Mouse (Mus musculus): ENCODE measurements around the gene Tescl. TPM values are rescaled to one million over a fixed set of nuclear protein-coding genes. Genes with fewer than 3 reads are reported as not detected.
A peak's percentile ranks its signal among the peaks of the same experiment; 100 is the strongest.

Tescl gene
- polyA plus RNA-seq, 1 experiment from 2014 or later, result not detected

DNA sequence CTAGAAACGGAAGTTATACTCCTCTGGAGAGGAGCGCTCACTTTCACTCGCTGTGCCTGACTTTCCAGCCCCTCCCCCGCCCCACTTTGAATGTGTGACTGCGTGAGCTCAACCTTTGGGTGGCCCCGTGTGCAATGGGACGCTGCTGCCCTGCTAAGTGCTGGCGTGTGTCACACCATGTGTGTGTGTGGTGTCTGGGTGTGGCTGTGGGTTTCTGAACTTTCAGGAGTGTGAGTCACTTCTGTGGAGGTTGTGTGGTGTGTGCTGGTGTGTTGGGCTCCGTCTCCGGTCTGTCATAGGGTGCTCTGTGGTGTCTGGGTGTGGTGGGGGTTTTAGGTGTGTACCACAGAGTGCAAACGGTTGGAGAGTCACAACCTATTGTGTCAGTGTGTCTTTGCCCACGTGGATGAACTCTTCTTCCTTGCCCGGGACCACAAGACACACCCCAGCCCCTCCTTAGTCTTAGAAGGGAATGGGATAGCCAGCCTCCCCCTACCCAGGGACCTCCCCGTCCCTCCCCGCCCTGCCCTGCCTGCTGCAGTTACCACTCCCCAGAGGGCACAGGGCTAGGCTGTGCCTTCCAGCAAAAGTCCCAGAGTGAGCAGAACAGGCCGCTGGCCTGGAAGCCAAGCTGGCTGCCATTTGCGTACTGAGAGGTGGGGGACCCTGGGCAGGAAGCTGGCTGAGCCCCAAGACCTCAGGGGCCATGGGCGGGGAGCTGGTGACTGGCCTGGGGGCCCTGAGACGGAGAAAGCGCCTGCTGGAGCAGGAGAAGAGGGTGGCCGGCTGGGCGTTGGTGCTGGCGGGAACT is 36.2 kb upstream of the Tescl start, which contains the start of gene Kcnn4:
TSS of gene Kcnn4 (plus strand) at position 533 of the 811 bp plus-strand sequence.
- no peaks in the 10 kb centered on the region for H3K36me3 ChIP-seq (ENCODE audit: insufficient read depth)
- 34% methylated on average over 23 of the region's 23 CpGs for WGBS
- no peak for TF ChIP-seq CTCF (IDR thresholded peaks at IDR 0.05; ENCODE audit: low read depth)
- 0 out of 2 replicates have a peak within 1 kb of the TSS, but pooled peaks have one; percentile 20 for H3K4me2 ChIP-seq
- H3K9ac ChIP-seq, result peak within 1 kb of the TSS; percentile 43
- no peaks in the 10 kb centered on the region for H3K27me3 ChIP-seq (ENCODE audit: insufficient read depth, low read length)
- peak within 1 kb of the TSS; percentile 55; the same call in 1 of the 2 replicates for H3K27ac ChIP-seq (ENCODE audit: low read depth)
- peak; percentile 45 for ATAC-seq (ENCODE audit: insufficient read depth)
- DNase-seq, result no peak
- H3K4me1 ChIP-seq (ENCODE audit: insufficient read depth), result peaks cover 3% of the 10 kb centered on the region; the same call in 1 of the 2 replicates
- no peaks in the 10 kb centered on the region for H3K9me3 ChIP-seq (ENCODE audit: low read depth, low read length)
- H3K4me3 ChIP-seq (ENCODE audit: low read depth, low read length), result peak within 1 kb of the TSS; percentile 24; the same call in 1 of the 2 replicates

DNA sequence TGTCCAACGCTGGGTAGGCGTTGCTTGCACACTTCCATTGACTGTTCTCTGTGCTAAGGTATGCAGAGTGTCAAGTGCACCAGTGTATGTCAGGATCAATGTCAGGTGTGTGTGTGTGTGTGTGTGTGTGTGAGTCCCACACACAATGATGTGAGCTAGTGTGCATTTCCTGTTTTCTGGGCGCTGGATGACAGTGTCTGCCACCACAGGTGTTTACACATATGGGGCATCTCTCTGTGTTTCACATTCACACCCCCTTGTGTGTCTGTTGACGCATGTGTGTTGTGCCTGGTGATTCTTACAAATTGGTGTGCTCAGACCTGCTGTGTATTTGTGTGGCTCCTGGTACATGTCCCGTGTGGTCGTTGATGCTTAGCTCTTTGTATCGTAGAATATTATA is 35.2 kb upstream of the Tescl start:
- H3K36me3 ChIP-seq (ENCODE audit: insufficient read depth), result no peaks in the 10 kb centered on the region
- H3K4me2 ChIP-seq, result no peak overlapping the region
- peaks cover 3% of the 10 kb centered on the region; the same call in 1 of the 2 replicates for H3K4me1 ChIP-seq (ENCODE audit: insufficient read depth)
- H3K27me3 ChIP-seq (ENCODE audit: insufficient read depth, low read length), result no peaks in the 10 kb centered on the region
- no peak overlapping the region for H3K27ac ChIP-seq (ENCODE audit: low read depth)
- no peak for DNase-seq
- WGBS, result 84% methylated on average over 7 of the region's 7 CpGs
- TF ChIP-seq CTCF (IDR thresholded peaks at IDR 0.05; ENCODE audit: low read depth), result no peak
- H3K9ac ChIP-seq, result no peak overlapping the region
- H3K9me3 ChIP-seq (ENCODE audit: low read depth, low read length), result no peaks in the 10 kb centered on the region
- no peak overlapping the region for H3K4me3 ChIP-seq (ENCODE audit: low read depth, low read length)
- ATAC-seq (ENCODE audit: insufficient read depth), result no peak

DNA sequence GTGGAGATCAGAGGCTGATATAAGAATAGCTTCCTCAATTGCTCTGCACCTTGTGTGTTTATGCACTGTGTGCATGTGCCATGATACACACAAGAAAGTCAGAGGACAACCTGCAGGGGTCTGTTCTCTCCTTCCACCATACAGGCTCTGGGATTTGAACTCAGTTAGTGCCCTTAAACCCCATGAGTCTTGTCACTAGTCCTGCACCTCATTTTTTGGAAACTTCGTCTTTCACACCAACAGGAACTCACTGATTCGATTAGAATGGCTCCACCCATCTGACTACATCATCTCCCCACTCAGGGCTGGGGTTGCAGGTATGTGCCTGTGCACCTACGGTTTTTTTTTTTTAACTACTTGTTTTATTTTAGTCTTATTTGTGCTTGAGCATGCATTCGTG is 34.5 kb upstream of the Tescl start:
- TF ChIP-seq CTCF (IDR thresholded peaks at IDR 0.05; ENCODE audit: low read depth), result no peak
- H3K27ac ChIP-seq (ENCODE audit: low read depth), result no peak overlapping the region
- no peak for ATAC-seq (ENCODE audit: insufficient read depth)
- no peak overlapping the region for H3K4me3 ChIP-seq (ENCODE audit: low read depth, low read length)
- H3K9ac ChIP-seq, result no peak overlapping the region
- 52% methylated on average over 4 of the region's 4 CpGs for WGBS
- no peak for DNase-seq
- H3K27me3 ChIP-seq (ENCODE audit: insufficient read depth, low read length), result no peaks in the 10 kb centered on the region
- no peaks in the 10 kb centered on the region for H3K9me3 ChIP-seq (ENCODE audit: low read depth, low read length)
- H3K4me2 ChIP-seq, result no peak overlapping the region
- peaks cover 3% of the 10 kb centered on the region; the same call in 1 of the 2 replicates for H3K4me1 ChIP-seq (ENCODE audit: insufficient read depth)
- no peaks in the 10 kb centered on the region for H3K36me3 ChIP-seq (ENCODE audit: insufficient read depth)

DNA sequence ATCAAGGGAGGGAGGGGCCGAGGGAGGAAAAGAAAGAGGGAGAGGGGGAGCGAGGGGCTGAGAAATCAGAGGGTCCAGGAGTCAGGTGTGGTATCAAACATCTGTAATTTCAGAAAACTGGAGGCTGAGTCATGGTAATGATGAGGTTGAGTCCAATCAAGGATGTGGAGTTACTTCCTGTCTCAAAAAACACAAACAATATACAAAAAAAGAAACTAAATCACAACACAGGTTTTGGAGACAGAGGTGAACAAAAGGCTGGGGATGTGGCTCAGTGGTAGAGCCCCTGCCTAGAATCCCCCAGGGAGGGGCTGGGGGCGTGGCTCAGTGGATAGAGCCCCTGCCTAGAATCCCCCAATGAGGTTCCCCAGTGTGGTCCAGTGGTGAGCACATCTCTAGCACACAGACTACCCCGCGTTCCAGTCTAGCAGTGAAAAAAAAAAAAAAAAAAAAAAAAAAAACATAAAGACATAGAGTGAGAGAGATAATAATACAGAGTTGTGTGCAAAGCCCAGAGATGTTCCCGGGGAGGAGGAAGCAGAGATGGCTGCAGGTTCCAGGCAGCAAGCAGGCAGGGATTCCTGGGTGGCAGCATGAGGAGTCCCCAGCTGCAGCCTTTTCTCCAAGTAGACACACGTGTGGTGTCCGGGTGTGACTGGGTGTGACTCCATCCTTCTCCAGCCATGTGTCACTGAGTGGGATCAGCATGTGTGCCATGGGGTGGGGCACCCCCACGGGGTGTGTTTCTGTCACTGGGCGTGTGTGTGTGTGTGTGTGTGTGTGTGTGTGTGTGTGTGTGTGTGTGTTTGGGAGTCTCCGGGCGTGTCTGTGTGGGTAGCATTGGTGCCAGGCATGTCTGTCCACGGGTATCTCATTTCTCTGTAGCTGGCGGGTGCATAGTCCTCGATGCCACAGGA is 33.2 kb upstream of the Tescl start:
- Histone ChIP-seq H3K4me3 (ENCODE audit: low read depth, low read length) (no peak overlapping the region), H3K4me2 (no peak overlapping the region), H3K27me3 (ENCODE audit: insufficient read depth, low read length) (no peaks in the 10 kb centered on the region), H3K4me1 (ENCODE audit: insufficient read depth) (no peaks in the 10 kb centered on the region), H3K9ac (no peak overlapping the region), H3K9me3 (ENCODE audit: low read depth, low read length) (no peaks in the 10 kb centered on the region), H3K36me3 (ENCODE audit: insufficient read depth) (no peaks in the 10 kb centered on the region), H3K27ac (ENCODE audit: low read depth) (no peak overlapping the region)
- DNase-seq (no peak), ATAC-seq (ENCODE audit: insufficient read depth) (no peak)
- whole genome bisulfite sequencing, result 64% methylated on average over 15 of the region's 15 CpGs
- TF ChIP-seq CTCF (IDR thresholded peaks at IDR 0.05; ENCODE audit: low read depth), result no peak

DNA sequence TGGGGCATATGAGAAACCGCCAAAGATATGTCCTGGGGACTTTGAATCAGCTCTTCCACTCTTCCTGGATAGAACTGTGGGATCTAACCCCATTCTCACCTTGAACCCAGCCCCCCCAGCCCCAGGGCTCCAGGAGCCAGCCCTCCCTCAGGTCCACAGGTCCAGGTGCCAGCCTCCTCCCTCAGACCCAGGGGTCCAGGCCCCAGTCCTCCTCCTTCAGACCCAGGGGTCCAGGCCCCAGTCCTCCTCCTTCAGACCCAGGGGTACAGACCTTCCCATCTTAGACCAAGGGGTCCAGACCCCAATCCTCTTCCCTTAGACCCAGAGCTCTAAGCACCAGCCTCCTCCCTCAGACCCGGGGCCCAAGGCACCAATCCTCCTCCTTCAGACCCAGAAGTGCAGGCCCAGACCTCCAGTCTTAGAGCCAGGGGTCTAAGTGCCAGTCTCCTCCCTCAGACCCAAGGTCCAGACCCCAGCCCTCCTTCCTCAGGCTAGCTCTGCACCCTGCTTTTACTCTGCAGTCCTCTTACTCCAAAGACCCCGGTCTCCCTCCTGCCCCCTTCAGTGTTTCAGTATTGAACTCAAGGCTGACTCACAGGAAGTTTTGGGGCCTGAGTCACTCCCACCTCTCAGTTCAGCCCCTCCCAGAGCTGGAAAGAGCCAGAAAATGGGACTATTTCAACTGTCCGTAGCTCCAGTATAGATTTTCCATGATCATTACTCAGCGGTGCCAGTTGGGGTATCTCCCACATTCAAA is 31.7 kb upstream of the Tescl start:
- H3K9ac ChIP-seq, result no peak overlapping the region
- no peak for ATAC-seq (ENCODE audit: insufficient read depth)

DNA sequence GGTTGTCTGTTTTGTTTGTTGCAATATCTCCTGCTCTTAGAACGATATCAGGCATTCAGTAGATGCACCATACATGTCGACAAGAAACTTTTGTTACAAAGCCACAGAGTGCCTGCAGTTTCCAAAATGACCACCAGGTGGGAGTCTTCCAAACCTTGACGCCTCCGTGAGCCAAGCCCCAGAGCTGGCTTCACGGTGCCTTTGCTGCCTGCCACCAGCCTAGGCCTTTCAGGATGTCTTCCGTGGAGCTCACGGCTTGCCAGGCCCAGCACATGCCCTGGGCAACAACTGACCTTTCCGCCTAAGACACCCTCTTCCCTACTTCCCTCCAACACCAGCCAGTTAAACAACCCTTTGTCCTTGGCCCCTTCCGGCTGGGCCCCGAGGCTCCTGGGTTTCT is 31.1 kb upstream of the Tescl start:
- no peaks in the 10 kb centered on the region for H3K27me3 ChIP-seq (ENCODE audit: insufficient read depth, low read length)
- peak; percentile 57; the same call in 1 of the 2 replicates for ATAC-seq (ENCODE audit: insufficient read depth)
- H3K4me2 ChIP-seq, result no peak overlapping the region
- no peak overlapping the region for H3K4me3 ChIP-seq (ENCODE audit: low read depth, low read length)
- 24% methylated on average over 10 of the region's 10 CpGs for WGBS
- peak; percentile 94 for DNase-seq
- H3K9ac ChIP-seq, result no peak overlapping the region
- no peak overlapping the region for H3K27ac ChIP-seq (ENCODE audit: low read depth)
- no peaks in the 10 kb centered on the region for H3K4me1 ChIP-seq (ENCODE audit: insufficient read depth)
- peak; percentile 91 for TF ChIP-seq CTCF (IDR thresholded peaks at IDR 0.05; ENCODE audit: low read depth)
- H3K9me3 ChIP-seq (ENCODE audit: low read depth, low read length), result no peaks in the 10 kb centered on the region
- H3K36me3 ChIP-seq (ENCODE audit: insufficient read depth), result no peaks in the 10 kb centered on the region

More for the DNA sequence above, 31.7 kb upstream of the Tescl start:
- H3K27ac ChIP-seq (ENCODE audit: low read depth), result no peak overlapping the region
- H3K4me2 ChIP-seq, result no peak overlapping the region
- no peaks in the 10 kb centered on the region for H3K36me3 ChIP-seq (ENCODE audit: insufficient read depth)
- no peak for DNase-seq
- 71% methylated on average over 5 of the region's 5 CpGs for WGBS
- H3K27me3 ChIP-seq (ENCODE audit: insufficient read depth, low read length), result no peaks in the 10 kb centered on the region
- no peaks in the 10 kb centered on the region for H3K4me1 ChIP-seq (ENCODE audit: insufficient read depth)
- no peak overlapping the region for H3K4me3 ChIP-seq (ENCODE audit: low read depth, low read length)
- H3K9me3 ChIP-seq (ENCODE audit: low read depth, low read length), result no peaks in the 10 kb centered on the region
- no peak for TF ChIP-seq CTCF (IDR thresholded peaks at IDR 0.05; ENCODE audit: low read depth)

Data from lung, embryonic 14.5 days (tissue).